Mouse (Mus musculus) heart, embryonic 16.5 days (tissue): ENCODE measurements at regions not wholly inside any gene's neighbourhood (a gene's known extent, or its start where the extent isn't known, plus 50 kb on each side); places are given as distances from the start of the nearest gene placed in this dataset.

Experiments used
- ATAC-seq: fragments of 200-750 bp; cut with Nextera tagmentation; replicated peaks from 2 replicates; pipeline ENCODE4 v1.8.0; 2017; ENCODE audit warnings: moderate number of reproducible peaks; ENCODE audit not compliant: insufficient read depth, low FRiP score; ENCODE audit errors: extremely low read depth
- H3K27ac ChIP-seq: fragments of 300-500 bp; sonication (generic); 2 replicates; pipeline ENCODE4 v1.5.1; 2014; ENCODE audit warnings: mild to moderate bottlenecking, low read length, control low read depth, moderate library complexity
- H3K27me3 ChIP-seq: fragments of 300-500 bp; sonication (generic); 2 replicates; pipeline ENCODE4 v1.6.1; 2014; ENCODE audit warnings: low read length, mixed read lengths; ENCODE audit not compliant: control insufficient read depth, insufficient read depth
- H3K36me3 ChIP-seq: fragments of 300-500 bp; sonication (generic); 2 replicates; pipeline ENCODE4 v1.6.1; 2014; ENCODE audit not compliant: control insufficient read depth, insufficient read depth
- H3K4me1 ChIP-seq: fragments of 300-500 bp; sonication (generic); 2 replicates; pipeline ENCODE4 v1.6.1; 2014; ENCODE audit warnings: low read length, mixed read lengths; ENCODE audit not compliant: control insufficient read depth, insufficient read depth
- H3K4me2 ChIP-seq: fragments of 300-500 bp; sonication (generic); 2 replicates; pipeline ENCODE4 v1.6.1; 2014; ENCODE audit warnings: low read depth, mild to moderate bottlenecking, control low read depth, low read length
- H3K4me3 ChIP-seq: fragments of 300-500 bp; sonication (generic); 2 replicates; pipeline ENCODE4 v1.5.1; 2014; ENCODE audit warnings: mild to moderate bottlenecking, control low read depth, low read length
- H3K9ac ChIP-seq: fragments of 300-500 bp; sonication (generic); 2 replicates; pipeline ENCODE4 v1.6.1; 2014; ENCODE audit warnings: low read length, control low read depth
- H3K9me3 ChIP-seq: fragments of 300-500 bp; sonication (generic); replicated peaks from 2 replicates; pipeline ENCODE4 v1.6.1; 2016; ENCODE audit warnings: low read length; ENCODE audit not compliant: control insufficient read depth
- WGBS: fragments of 180-500 bp; shearing (Covaris S2); extraction: QIAGEN DNeasy Blood & Tissue Kit; methylation state at CpG from one replicate; pipeline ENCODE4 v1.1.7; 2014; 5-methylcytosine and 5-hydroxymethylcytosine counted together

DNA sequence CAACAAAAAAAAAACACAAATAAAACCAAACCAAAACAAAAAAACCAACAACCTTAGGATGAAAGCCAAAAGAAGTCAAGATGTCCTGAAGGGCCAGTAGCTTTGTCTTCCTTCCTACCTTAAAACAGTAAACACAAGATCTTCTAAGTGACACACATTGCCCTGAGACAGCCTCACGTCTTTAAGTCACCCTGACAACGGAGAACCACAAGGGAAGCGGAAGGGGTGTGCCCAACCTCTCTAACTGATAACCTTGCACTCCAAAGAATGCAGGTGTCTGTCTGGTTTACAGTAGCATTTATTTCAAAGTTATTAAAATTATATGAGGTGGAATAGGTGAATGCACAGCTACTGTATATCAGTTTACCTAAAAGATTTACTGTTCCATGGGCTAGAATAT, 105.7 kb upstream of the Pcgf5 start:
- H3K4me2 ChIP-seq: no peak overlapping the region
- H3K36me3 ChIP-seq: no peaks in the 10 kb centered on the region
- H3K4me1 ChIP-seq: peaks cover 6% of the 10 kb centered on the region
- H3K9ac ChIP-seq: no peak overlapping the region
- H3K9me3 ChIP-seq: peaks cover 6% of the 10 kb centered on the region
- ATAC-seq: no peak; the same call in 1 of the 2 replicates
- WGBS: 72% methylated on average over 3 of the region's 3 CpGs
- H3K27me3 ChIP-seq: no peaks in the 10 kb centered on the region
- H3K4me3 ChIP-seq: no peak overlapping the region
- H3K27ac ChIP-seq: no peak overlapping the region

DNA sequence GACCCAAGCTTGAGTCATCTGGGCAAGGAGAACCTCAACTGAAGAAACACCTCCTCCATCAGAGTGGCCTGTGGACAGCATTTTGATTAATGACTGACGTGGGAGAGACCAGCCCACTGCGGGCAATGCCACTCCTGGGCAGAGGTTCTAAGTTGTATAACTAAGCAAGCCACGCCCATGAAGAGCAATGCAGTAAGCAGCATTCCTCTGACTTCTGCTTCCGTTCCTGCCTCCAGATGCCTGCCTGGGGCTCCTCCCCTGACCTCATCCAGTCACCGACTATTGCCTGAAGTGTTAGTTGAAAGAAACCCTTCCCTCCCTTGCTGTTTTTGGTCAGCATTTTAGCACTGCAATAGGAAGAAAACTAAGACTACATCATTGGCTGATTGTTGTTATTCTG, 105.2 kb upstream of the Pcgf5 start:
- ATAC-seq: no peak
- Histone ChIP-seq H3K9ac (no peak overlapping the region), H3K4me2 (no peak overlapping the region), H3K27ac (no peak overlapping the region), H3K36me3 (no peaks in the 10 kb centered on the region), H3K9me3 (peaks cover 10% of the 10 kb centered on the region), H3K27me3 (no peaks in the 10 kb centered on the region), H3K4me3 (no peak overlapping the region), H3K4me1 (peaks cover 1% of the 10 kb centered on the region; the same call in 1 of the 2 replicates)
- WGBS: 66% methylated on average over 5 of the region's 5 CpGs

- ATAC-seq: no peak
- Histone ChIP-seq H3K4me1 (peaks cover 11% of the 10 kb centered on the region), H3K27me3 (no peaks in the 10 kb centered on the region), H3K4me3 (no peak overlapping the region), H3K27ac (no peak overlapping the region), H3K9ac (no peak overlapping the region), H3K36me3 (no peaks in the 10 kb centered on the region), H3K4me2 (no peak overlapping the region), H3K9me3 (peaks cover 3% of the 10 kb centered on the region)
- 85% methylated on average over 3 of the region's 3 CpGs for WGBS
Measured at GRCm38 (mm10) chr19:36252522-36252921, 95.6 kb upstream of the Pcgf5 start.

GRCm38 (mm10) chr19:36257748-36258538, 90.2 kb upstream of the Pcgf5 start:
- Histone ChIP-seq H3K27me3 (no peaks in the 10 kb centered on the region), H3K27ac (peak overlapping the region; percentile 91), H3K9me3 (no peaks in the 10 kb centered on the region), H3K4me3 (no peak overlapping the region), H3K4me1 (peaks cover 28% of the 10 kb centered on the region), H3K4me2 (0 out of 2 replicates have a peak overlapping the region, but pooled peaks have one; percentile 14), H3K36me3 (no peaks in the 10 kb centered on the region), H3K9ac (peak overlapping the region; percentile 51; the same call in 1 of the 2 replicates)
- ATAC-seq: peak; percentile 87
- 29% methylated on average over 10 of the region's 10 CpGs for WGBS

DNA sequence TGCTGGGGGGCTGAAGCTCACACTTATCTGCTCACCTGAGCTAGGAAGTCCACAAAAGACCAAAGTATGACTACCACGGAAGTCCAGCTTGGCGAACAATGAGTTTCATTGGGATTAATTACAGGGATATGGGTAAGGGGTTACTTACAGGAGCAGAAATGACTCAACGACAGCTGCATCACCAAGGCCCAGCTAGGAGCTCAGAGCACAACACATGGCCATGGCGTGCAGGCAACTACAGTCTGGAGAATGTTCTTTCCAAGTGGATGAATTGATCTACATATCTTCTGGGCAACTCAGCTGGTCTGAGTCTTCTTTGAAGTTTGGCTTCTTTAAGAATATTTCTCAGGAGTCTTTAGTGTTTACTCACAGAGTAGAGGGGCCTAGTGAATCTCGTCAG, 86.3 kb upstream of the Pcgf5 start:
- H3K27ac ChIP-seq: no peak overlapping the region
- no peak for ATAC-seq

GRCm38 (mm10) chr19:36263923-36264322, 84.2 kb upstream of the Pcgf5 start:
- Histone ChIP-seq H3K9me3 (no peaks in the 10 kb centered on the region), H3K36me3 (no peaks in the 10 kb centered on the region), H3K4me3 (no peak overlapping the region), H3K4me2 (no peak overlapping the region; the same call in 1 of the 2 replicates), H3K27ac (peak overlapping the region; percentile 93), H3K9ac (no peak overlapping the region), H3K4me1 (peaks cover 29% of the 10 kb centered on the region), H3K27me3 (no peaks in the 10 kb centered on the region)
- peak; percentile 38; the same call in 1 of the 2 replicates for ATAC-seq
- 41% methylated on average over 4 of the region's 4 CpGs for WGBS

More for the DNA sequence above, 86.3 kb upstream of the Pcgf5 start:
- Histone ChIP-seq H3K36me3 (no peaks in the 10 kb centered on the region), H3K9ac (no peak overlapping the region), H3K4me3 (no peak overlapping the region), H3K27me3 (no peaks in the 10 kb centered on the region), H3K4me1 (peaks cover 40% of the 10 kb centered on the region), H3K9me3 (no peaks in the 10 kb centered on the region), H3K4me2 (no peak overlapping the region)
- 88% methylated on average over 5 of the region's 5 CpGs for WGBS

DNA sequence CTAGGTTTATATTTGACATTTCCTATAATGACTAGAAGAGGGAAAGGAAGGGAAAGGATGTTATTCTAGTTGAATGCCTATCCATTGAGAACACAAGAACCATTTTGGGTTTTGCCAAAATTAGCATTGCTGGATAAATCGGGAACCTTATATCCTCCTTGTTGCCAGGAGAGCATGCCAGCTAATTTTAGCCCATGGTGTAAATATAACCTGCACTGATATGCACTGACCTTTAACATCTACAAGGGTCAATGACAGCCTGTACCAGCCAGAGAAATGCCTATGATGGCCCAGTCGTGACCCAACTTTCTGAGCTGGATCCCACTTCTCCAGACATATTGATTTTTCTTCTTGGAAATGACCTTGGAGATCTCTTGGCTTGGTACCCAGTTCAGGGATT, 83.7 kb upstream of the Pcgf5 start:
- Histone ChIP-seq H3K9me3 (no peaks in the 10 kb centered on the region), H3K27me3 (no peaks in the 10 kb centered on the region), H3K9ac (no peak overlapping the region), H3K4me3 (no peak overlapping the region), H3K36me3 (no peaks in the 10 kb centered on the region), H3K4me1 (peaks cover 30% of the 10 kb centered on the region), H3K27ac (peak overlapping the region; percentile 93), H3K4me2 (no peak overlapping the region)
- peak; percentile 82 for ATAC-seq
- 33% methylated on average over 2 of the region's 2 CpGs for WGBS

- WGBS: 90% methylated on average over 1 of the region's 1 CpGs
- no peaks in the 10 kb centered on the region for H3K9me3 ChIP-seq
- no peak overlapping the region for H3K4me3 ChIP-seq
- peak overlapping the region; percentile 93 for H3K27ac ChIP-seq
- ATAC-seq: no peak
- peaks cover 26% of the 10 kb centered on the region for H3K4me1 ChIP-seq
- no peak overlapping the region for H3K4me2 ChIP-seq
- no peaks in the 10 kb centered on the region for H3K27me3 ChIP-seq
- no peaks in the 10 kb centered on the region for H3K36me3 ChIP-seq
- no peak overlapping the region for H3K9ac ChIP-seq
Measured at GRCm38 (mm10) chr19:36265276-36265675, 82.8 kb upstream of the Pcgf5 start.

DNA sequence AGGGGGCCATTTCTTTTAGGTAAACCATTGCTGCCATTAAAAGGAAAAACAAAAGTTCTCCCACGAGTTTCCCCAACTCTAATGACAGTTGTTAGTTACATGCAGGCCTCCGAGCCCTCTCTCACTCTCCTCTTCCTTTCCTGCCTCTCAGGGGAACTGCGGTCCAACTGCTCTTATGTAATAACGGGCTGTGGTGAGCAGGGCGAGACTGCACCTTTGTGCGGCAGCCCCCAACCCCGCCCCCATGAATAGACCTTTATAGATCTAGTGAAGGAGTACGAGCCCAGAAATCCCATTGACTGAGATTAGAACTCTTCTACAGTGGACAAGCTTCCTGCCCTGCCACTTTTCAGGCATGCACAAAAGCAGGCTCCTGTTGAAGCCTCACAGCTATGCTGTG, 81.8 kb upstream of the Pcgf5 start:
- Histone ChIP-seq H3K27me3 (no peaks in the 10 kb centered on the region), H3K4me2 (peak overlapping the region; percentile 19), H3K9me3 (no peaks in the 10 kb centered on the region), H3K4me1 (peaks cover 26% of the 10 kb centered on the region), H3K9ac (peak overlapping the region; percentile 47), H3K27ac (peak overlapping the region; percentile 79), H3K36me3 (no peaks in the 10 kb centered on the region), H3K4me3 (no peak overlapping the region)
- WGBS: 48% methylated on average over 8 of the region's 8 CpGs
- no peak for ATAC-seq
